Mouse (Mus musculus): ENCODE data around the gene Cyp2e1. TPM values are rescaled to one million over a fixed set of nuclear protein-coding genes. Genes with fewer than 3 reads are reported as not detected.
A peak's percentile ranks its signal among the peaks of the same experiment; 100 is the strongest.

Cyp2e1 gene
- polyA plus RNA-seq, 1 experiment from 2014 or later, result not detected

DNA sequence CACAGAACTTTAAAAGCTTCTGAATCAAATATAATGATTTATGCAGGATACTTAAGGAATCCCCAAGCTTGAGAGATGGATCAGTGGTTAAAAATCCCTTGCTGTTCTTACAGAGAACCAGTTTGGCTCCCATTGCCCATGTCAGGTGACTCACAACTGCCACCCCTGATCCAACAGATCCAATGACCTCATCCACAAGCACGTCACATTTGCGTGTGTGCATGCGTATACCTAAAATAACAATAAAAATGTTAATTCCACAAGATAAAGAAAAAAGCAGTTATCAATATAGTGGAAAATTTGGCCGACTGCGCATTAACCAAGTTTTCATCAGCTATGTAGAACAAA, 57.7 kb downstream of the Cyp2e1 start:
- no peak overlapping the region for H3K27ac ChIP-seq (ENCODE audit: low read depth, low read length)
- peak overlapping the region; percentile 63 for H3K4me2 ChIP-seq
- no peaks in the 10 kb centered on the region for H3K9me3 ChIP-seq (ENCODE audit: control insufficient read depth, low read length)
- H3K4me3 ChIP-seq (ENCODE audit: low read depth, low read length), result peak overlapping the region; percentile 40
- DNase-seq (ENCODE audit: low spot score) (no peak), ATAC-seq (replicated peaks; ENCODE audit: low FRiP score) (peak; percentile 23; the same call in 1 of the 2 replicates)
- H3K36me3 ChIP-seq (ENCODE audit: control insufficient read depth, insufficient read depth, low read length), result no peaks in the 10 kb centered on the region
- WGBS, result 66% methylated on average over 5 of the region's 5 CpGs
- no peaks in the 10 kb centered on the region for H3K27me3 ChIP-seq (replicated peaks; ENCODE audit: control insufficient read depth, insufficient read depth, low read length)
- no peaks in the 10 kb centered on the region for H3K4me1 ChIP-seq (replicated peaks; ENCODE audit: control insufficient read depth, insufficient read depth, low read length)
- H3K9ac ChIP-seq (ENCODE audit: low read depth, low read length), result no peak overlapping the region

DNA sequence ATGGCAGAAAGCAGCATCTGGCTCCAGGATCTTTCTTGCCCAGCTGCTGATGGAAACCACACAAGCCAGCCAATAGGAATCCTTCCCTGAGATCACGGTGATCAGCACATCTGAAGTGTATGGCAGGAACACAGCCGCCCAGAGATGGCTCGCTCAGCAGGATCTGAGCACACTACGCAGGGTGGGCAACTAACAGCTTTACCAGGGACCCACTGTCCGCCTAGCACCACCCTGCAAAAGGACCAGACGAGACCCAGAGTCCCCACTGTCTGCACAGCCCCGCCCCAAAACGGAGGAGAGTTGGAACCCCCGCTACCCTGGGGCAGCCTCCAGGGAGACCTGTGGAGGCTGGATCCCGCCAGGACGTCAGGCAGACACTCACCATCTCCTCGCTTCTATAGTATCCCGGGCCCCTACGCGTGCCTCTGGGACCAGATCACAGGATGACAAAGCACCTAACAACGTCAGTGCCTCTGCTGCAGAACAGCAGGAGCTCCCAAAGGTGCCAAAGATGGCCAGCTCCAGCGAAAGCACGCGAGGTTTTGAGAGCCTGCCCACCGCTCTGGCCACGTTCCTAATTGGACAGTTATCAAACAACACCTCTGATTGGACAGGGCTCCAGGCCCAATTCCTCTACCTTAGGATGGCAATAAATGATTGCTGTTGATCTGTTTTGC, 58.3 kb downstream of the Cyp2e1 start, which contains the start of gene Zfp941:
Gene Zfp941 (minus strand): TSS at position 526 of the 677 bp plus-strand sequence.
- 4% methylated on average over 21 of the region's 21 CpGs for WGBS
- Histone ChIP-seq H3K4me3 (ENCODE audit: low read depth, low read length) (peak within 1 kb of the TSS; percentile 40), H3K9me3 (ENCODE audit: control insufficient read depth, low read length) (no peaks in the 10 kb centered on the region), H3K9ac (ENCODE audit: low read depth, low read length) (peak within 1 kb of the TSS; percentile 28; the same call in 1 of the 2 replicates), H3K27ac (ENCODE audit: low read depth, low read length) (no peak within 1 kb of the TSS), H3K27me3 (replicated peaks; ENCODE audit: control insufficient read depth, insufficient read depth, low read length) (no peaks in the 10 kb centered on the region), H3K4me1 (replicated peaks; ENCODE audit: control insufficient read depth, insufficient read depth, low read length) (no peaks in the 10 kb centered on the region), H3K36me3 (ENCODE audit: control insufficient read depth, insufficient read depth, low read length) (no peaks in the 10 kb centered on the region), H3K4me2 (peak within 1 kb of the TSS; percentile 63)
- DNase-seq (ENCODE audit: low spot score), result peak; percentile 62
- ATAC-seq (replicated peaks; ENCODE audit: low FRiP score), result peak; percentile 73

DNA sequence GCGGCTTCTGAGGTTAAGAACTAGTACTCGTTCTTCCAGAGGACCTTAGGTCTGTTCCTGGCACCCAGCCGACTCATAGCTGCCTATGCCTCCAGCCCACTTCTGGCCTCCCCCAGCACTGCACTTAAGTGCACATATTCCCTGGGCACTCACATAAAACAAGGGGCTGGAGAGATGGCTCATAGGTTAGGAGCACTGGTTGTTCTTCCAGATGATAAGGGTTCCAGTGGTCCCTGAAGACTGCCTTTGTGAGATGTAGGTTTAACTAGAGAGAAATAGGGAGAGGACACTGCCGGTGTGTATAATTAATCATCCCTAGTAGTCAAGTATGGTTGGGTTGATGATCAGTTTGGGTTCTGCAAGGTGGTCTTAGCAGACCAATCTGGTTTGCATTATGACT, 59.2 kb downstream of the Cyp2e1 start:
- no peak for ATAC-seq (replicated peaks; ENCODE audit: low FRiP score)
- DNase-seq (ENCODE audit: low spot score), result peak; percentile 24
- no peaks in the 10 kb centered on the region for H3K36me3 ChIP-seq (ENCODE audit: control insufficient read depth, insufficient read depth, low read length)
- no peak overlapping the region for H3K4me2 ChIP-seq
- no peak overlapping the region for H3K9ac ChIP-seq (ENCODE audit: low read depth, low read length)
- H3K27ac ChIP-seq (ENCODE audit: low read depth, low read length), result no peak overlapping the region
- no peaks in the 10 kb centered on the region; the same call in 1 of the 2 replicates for H3K27me3 ChIP-seq (replicated peaks; ENCODE audit: control insufficient read depth, insufficient read depth, low read length)
- no peak overlapping the region for H3K4me3 ChIP-seq (ENCODE audit: low read depth, low read length)
- H3K4me1 ChIP-seq (replicated peaks; ENCODE audit: control insufficient read depth, insufficient read depth, low read length), result no peaks in the 10 kb centered on the region
- 82% methylated on average over 4 of the region's 4 CpGs for WGBS
- H3K9me3 ChIP-seq (ENCODE audit: control insufficient read depth, low read length), result no peaks in the 10 kb centered on the region

Other genes starting within 250 kb of the Cyp2e1 start
- not detected in 2 replicates for gene Olfr538, start 195.9 kb upstream of the Cyp2e1 start, polyA plus RNA-seq (2014; fragmentation: Nextera tagmentation; extraction: Ambion mirVana)
- gene Olfr46, start 162.5 kb upstream of the Cyp2e1 start, polyA plus RNA-seq (2014; fragmentation: Nextera tagmentation; extraction: Ambion mirVana), result not detected in 2 replicates
- not detected in 2 replicates for gene Olfr61, start 134.8 kb upstream of the Cyp2e1 start, polyA plus RNA-seq (2014; fragmentation: Nextera tagmentation; extraction: Ambion mirVana)
- gene Olfr53, start 117.3 kb upstream of the Cyp2e1 start, polyA plus RNA-seq (2014; fragmentation: Nextera tagmentation; extraction: Ambion mirVana), result not detected in 2 replicates
- gene Olfr539, start 103.8 kb upstream of the Cyp2e1 start, polyA plus RNA-seq (2014; fragmentation: Nextera tagmentation; extraction: Ambion mirVana), result not detected in 2 replicates
- not detected in 2 replicates for gene Olfr45, start 81.8 kb upstream of the Cyp2e1 start, polyA plus RNA-seq (2014; fragmentation: Nextera tagmentation; extraction: Ambion mirVana)
- gene Olfr541, start 66.5 kb upstream of the Cyp2e1 start, polyA plus RNA-seq (2014; fragmentation: Nextera tagmentation; extraction: Ambion mirVana), result not detected in 2 replicates
- 0.58 TPM in 1 of 2 replicates, not detected in the other for gene Syce1, start 24.1 kb downstream of the Cyp2e1 start, polyA plus RNA-seq (2014; fragmentation: Nextera tagmentation; extraction: Ambion mirVana)
- 0.63 and 0.96 TPM in 2 replicates for gene Zfp941, start 58.4 kb downstream of the Cyp2e1 start, polyA plus RNA-seq (2014; fragmentation: Nextera tagmentation; extraction: Ambion mirVana)
- 2.7 and 3.7 TPM in 2 replicates for gene Urah, start 71.3 kb downstream of the Cyp2e1 start, polyA plus RNA-seq (2014; fragmentation: Nextera tagmentation; extraction: Ambion mirVana)
- not detected in 2 replicates for gene Scgb1c1, start 81.8 kb downstream of the Cyp2e1 start, polyA plus RNA-seq (2014; fragmentation: Nextera tagmentation; extraction: Ambion mirVana)
- not detected in 2 replicates for gene Odf3, start 84.1 kb downstream of the Cyp2e1 start, polyA plus RNA-seq (2014; fragmentation: Nextera tagmentation; extraction: Ambion mirVana)
- gene Gm45785, start 92.6 kb downstream of the Cyp2e1 start, polyA plus RNA-seq (2014; fragmentation: Nextera tagmentation; extraction: Ambion mirVana), result not detected in 2 replicates
- gene Ric8a, start 93.2 kb downstream of the Cyp2e1 start, polyA plus RNA-seq (2014; fragmentation: Nextera tagmentation; extraction: Ambion mirVana), result 44.3 and 45.4 TPM in 2 replicates
- 21.5 and 25.1 TPM in 2 replicates for gene Bet1l, start 93.8 kb downstream of the Cyp2e1 start, polyA plus RNA-seq (2014; fragmentation: Nextera tagmentation; extraction: Ambion mirVana)
- gene Psmd13, start 118.2 kb downstream of the Cyp2e1 start, polyA plus RNA-seq (2014; fragmentation: Nextera tagmentation; extraction: Ambion mirVana), result 162 and 183 TPM in 2 replicates
- 19.9 and 24.5 TPM in 2 replicates for gene Sirt3, start 118.6 kb downstream of the Cyp2e1 start, polyA plus RNA-seq (2014; fragmentation: Nextera tagmentation; extraction: Ambion mirVana)
- 0.97 TPM in 1 of 2 replicates, not detected in the other for gene Cox8b, start 136.7 kb downstream of the Cyp2e1 start, polyA plus RNA-seq (2014; fragmentation: Nextera tagmentation; extraction: Ambion mirVana)
- 1.3 and 1.9 TPM in 2 replicates for gene Nlrp6, start 157.2 kb downstream of the Cyp2e1 start, polyA plus RNA-seq (2014; fragmentation: Nextera tagmentation; extraction: Ambion mirVana)
- 13.1 and 13.2 TPM in 2 replicates for gene Pgghg, start 177.7 kb downstream of the Cyp2e1 start, polyA plus RNA-seq (2014; fragmentation: Nextera tagmentation; extraction: Ambion mirVana)
- 0.58 and 0.60 TPM in 2 replicates for gene Ifitm5, start 186.6 kb downstream of the Cyp2e1 start, polyA plus RNA-seq (2014; fragmentation: Nextera tagmentation; extraction: Ambion mirVana)
- gene Gm45717, start 192.2 kb downstream of the Cyp2e1 start, polyA plus RNA-seq (2014; fragmentation: Nextera tagmentation; extraction: Ambion mirVana), result not detected in 2 replicates
- 478 and 500 TPM in 2 replicates for gene Ifitm2, start 192.2 kb downstream of the Cyp2e1 start, polyA plus RNA-seq (2014; fragmentation: Nextera tagmentation; extraction: Ambion mirVana)
- 32.7 and 33.5 TPM in 2 replicates for gene Ifitm1, start 203.5 kb downstream of the Cyp2e1 start, polyA plus RNA-seq (2014; fragmentation: Nextera tagmentation; extraction: Ambion mirVana)
- gene Ifitm3, start 247.0 kb downstream of the Cyp2e1 start, polyA plus RNA-seq (2014; fragmentation: Nextera tagmentation; extraction: Ambion mirVana), result 45.0 and 47.5 TPM in 2 replicates

Measured in liver, embryonic 11.5 days (tissue).